Mouse (Mus musculus) heart, embryonic 14.5 days (tissue): Measurements from ENCODE around the gene Abcc12. TPM values are rescaled to one million over a fixed set of nuclear protein-coding genes. Genes with fewer than 3 reads are reported as not detected.
A peak's percentile ranks its signal among the peaks of the same experiment; 100 is the strongest.

Experiments
- ATAC-seq: fragments of 200-750 bp; cut with Nextera tagmentation; 2 replicates; pipeline ENCODE4 v1.8.0; 2017; ENCODE audit warnings: low read depth, moderate TSS enrichment; ENCODE audit not compliant: insufficient number of reproducible peaks, insufficient read depth, low FRiP score
- H3K27ac ChIP-seq, 2 experiments: fragments of 200-500 bp in 1 of 2; fragments of 300-500 bp in 1 of 2; sonication (generic) in 1 of 2; replicated peaks in 1 of 2; 2 replicates each; pipeline ENCODE4 v1.5.1; 2012 to 2014; ENCODE audit warnings: low read depth in 2 of 2, low read length in 2 of 2, control low read depth in 1 of 2, mild to moderate bottlenecking in 1 of 2, mixed read lengths in 1 of 2; ENCODE audit not compliant: control insufficient read depth in 1 of 2, insufficient read depth in 1 of 2
- H3K27me3 ChIP-seq: fragments of 300-500 bp; sonication (generic); 2 replicates; pipeline ENCODE4 v1.6.1; 2014; ENCODE audit warnings: mild to moderate bottlenecking, low read length, control low read depth; ENCODE audit not compliant: control insufficient read depth, insufficient read depth
- H3K36me3 ChIP-seq: fragments of 300-500 bp; sonication (generic); 2 replicates; pipeline ENCODE4 v1.6.1; 2014; ENCODE audit warnings: mild to moderate bottlenecking, control low read depth, low read length, mixed read lengths; ENCODE audit not compliant: control insufficient read depth, insufficient read depth
- H3K4me1 ChIP-seq, 2 experiments: fragments of 200-500 bp in 1 of 2; fragments of 300-500 bp in 1 of 2; sonication (generic) in 1 of 2; 2 replicates each; pipeline ENCODE4 v1.6.1; 2012 to 2014; ENCODE audit warnings: low read length in 2 of 2, control low read depth in 1 of 2, mixed read lengths in 1 of 2; ENCODE audit not compliant: control insufficient read depth in 2 of 2, insufficient read depth in 2 of 2
- H3K4me2 ChIP-seq: fragments of 300-500 bp; sonication (generic); 2 replicates; pipeline ENCODE4 v1.6.1; 2014; ENCODE audit warnings: mild to moderate bottlenecking, low read length
- H3K4me3 ChIP-seq, 2 experiments: fragments of 200-500 bp in 1 of 2; fragments of 300-500 bp in 1 of 2; sonication (generic) in 1 of 2; 2 replicates each; pipeline ENCODE4 v1.5.1; 2012 to 2014; ENCODE audit warnings: low read length in 2 of 2, mild to moderate bottlenecking in 2 of 2, control low read depth in 1 of 2, low read depth in 1 of 2, moderate library complexity in 1 of 2; ENCODE audit not compliant: control insufficient read depth in 1 of 2, insufficient read depth in 1 of 2
- H3K9ac ChIP-seq: fragments of 300-500 bp; sonication (generic); 2 replicates; pipeline ENCODE4 v1.6.1; 2014; ENCODE audit warnings: mild to moderate bottlenecking, low read length
- H3K9me3 ChIP-seq: fragments of 300-500 bp; sonication (generic); 2 replicates; pipeline ENCODE4 v1.6.1; 2016; ENCODE audit warnings: low read length, control low read depth; ENCODE audit not compliant: control insufficient read depth
- WGBS: fragments of 180-500 bp; shearing (Covaris S2); extraction: QIAGEN DNeasy Blood & Tissue Kit; methylation state at CpG from one replicate; pipeline ENCODE4 v1.1.7; 2014; 5-methylcytosine and 5-hydroxymethylcytosine counted together
- polyA plus RNA-seq: library from polyadenylated mRNA; unstranded; fragments of >200 nt; fragmentation: Nextera tagmentation; extraction: Ambion mirVana; gene quantifications from 2 replicates; pipeline ENCODE4 v1.2.1, GENCODE M21; 2014

Abcc12 gene
- polyA plus RNA-seq, 1 experiment from 2014 or later, result not detected

DNA sequence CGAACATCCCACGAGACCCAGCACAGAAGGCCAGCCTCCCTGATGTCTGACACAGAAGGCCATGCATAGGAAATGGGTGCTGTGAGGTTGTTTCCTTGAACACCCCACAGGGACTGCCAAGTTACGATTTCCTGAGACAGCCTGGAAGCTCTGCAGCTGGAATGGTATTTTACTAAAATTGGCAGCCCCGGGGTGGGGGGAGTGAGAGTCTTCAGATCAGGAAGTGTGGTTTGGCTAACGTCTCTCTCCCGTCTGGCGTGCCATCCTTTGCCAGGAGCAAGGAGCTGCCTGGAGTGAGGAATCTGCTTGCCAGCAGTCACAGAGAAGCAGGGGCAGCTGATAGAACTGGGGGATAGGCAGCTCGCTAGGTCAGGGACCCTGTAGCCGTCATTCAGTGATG is 2.4 kb downstream of the Abcc12 start:
- Histone ChIP-seq H3K4me1 (peaks cover 4 to 8% of the 10 kb centered on the region in 2 experiments; a peak in 3 of 4 replicates), H3K36me3 (no peaks in the 10 kb centered on the region), H3K27ac (no peak overlapping the region), H3K9ac (no peak overlapping the region), H3K27me3 (no peaks in the 10 kb centered on the region), H3K4me3 (no peak overlapping the region), H3K9me3 (no peaks in the 10 kb centered on the region), H3K4me2 (peak overlapping the region; percentile 24; the same call in 1 of the 2 replicates)
- ATAC-seq, result no peak
- 14% methylated on average over 9 of the region's 9 CpGs for WGBS

DNA sequence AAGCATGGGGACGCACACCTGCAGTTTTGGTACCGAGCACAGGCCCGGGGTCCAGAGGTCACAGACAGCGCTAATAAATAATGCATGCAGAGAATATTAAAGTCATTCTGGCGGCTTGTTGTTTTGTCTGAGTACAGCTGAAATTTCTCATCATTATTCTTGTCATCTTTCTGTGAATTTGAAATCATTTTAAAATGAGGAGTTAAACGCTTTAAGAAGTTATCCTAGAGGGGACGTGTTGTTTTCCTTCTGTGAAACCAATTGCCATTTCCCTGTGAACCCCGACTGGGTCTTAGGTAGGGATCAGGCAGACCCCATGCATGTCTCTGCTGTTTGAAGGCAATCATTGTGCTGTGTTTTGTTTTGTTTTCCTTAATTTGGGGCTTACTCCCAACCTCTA is 2.9 kb downstream of the Abcc12 start:
- H3K4me2 ChIP-seq, result no peak overlapping the region
- H3K9me3 ChIP-seq, result no peaks in the 10 kb centered on the region
- no peaks in the 10 kb centered on the region for H3K36me3 ChIP-seq
- WGBS, result 87% methylated on average over 8 of the region's 8 CpGs
- no peak for ATAC-seq
- no peak overlapping the region for H3K9ac ChIP-seq
- no peak overlapping the region for H3K27ac ChIP-seq
- H3K4me1 ChIP-seq, result peaks cover 4 to 8% of the 10 kb centered on the region in 2 experiments; a peak in 3 of 4 replicates
- no peaks in the 10 kb centered on the region for H3K27me3 ChIP-seq
- H3K4me3 ChIP-seq, result no peak overlapping the region

- no peak overlapping the region for H3K27ac ChIP-seq
- H3K36me3 ChIP-seq, result no peaks in the 10 kb centered on the region
- H3K4me1 ChIP-seq, result no peaks in the 10 kb centered on the region
- no peak overlapping the region for H3K9ac ChIP-seq
- no peak overlapping the region for H3K4me2 ChIP-seq
- no peaks in the 10 kb centered on the region for H3K9me3 ChIP-seq
- no peak for ATAC-seq
- no peak overlapping the region for H3K4me3 ChIP-seq
- H3K27me3 ChIP-seq, result no peaks in the 10 kb centered on the region
- 77% methylated on average over 9 of the region's 9 CpGs for WGBS
Measured at GRCm38 (mm10) chr8:86563674-86564073, 16.8 kb downstream of the Abcc12 start.

DNA sequence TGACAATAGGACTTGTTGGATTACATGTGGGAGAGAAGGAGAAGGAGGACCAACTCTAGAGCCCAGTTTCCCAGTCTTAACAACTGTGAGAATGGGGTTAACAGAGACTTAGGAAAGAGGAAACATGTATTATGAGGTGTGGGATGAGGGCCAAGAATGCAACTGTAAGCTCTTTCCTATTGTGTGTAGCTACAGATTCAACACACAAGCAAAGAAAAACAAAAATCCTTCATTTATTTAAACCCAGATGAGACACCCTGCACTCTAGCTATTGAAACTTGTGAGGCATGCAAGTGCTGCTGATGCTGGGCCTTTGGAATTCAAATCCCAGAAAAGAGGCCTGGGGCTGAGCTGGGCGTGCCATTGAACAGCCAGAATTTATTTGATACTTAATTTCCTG is 18.7 kb downstream of the Abcc12 start:
- Histone ChIP-seq H3K9ac (no peak overlapping the region), H3K4me1 (no peaks in the 10 kb centered on the region), H3K36me3 (no peaks in the 10 kb centered on the region), H3K4me3 (no peak overlapping the region), H3K4me2 (no peak overlapping the region), H3K27me3 (no peaks in the 10 kb centered on the region), H3K27ac (no peak overlapping the region), H3K9me3 (no peaks in the 10 kb centered on the region)
- no peak for ATAC-seq
- 69% methylated on average over 1 of the region's 1 CpGs for WGBS

DNA sequence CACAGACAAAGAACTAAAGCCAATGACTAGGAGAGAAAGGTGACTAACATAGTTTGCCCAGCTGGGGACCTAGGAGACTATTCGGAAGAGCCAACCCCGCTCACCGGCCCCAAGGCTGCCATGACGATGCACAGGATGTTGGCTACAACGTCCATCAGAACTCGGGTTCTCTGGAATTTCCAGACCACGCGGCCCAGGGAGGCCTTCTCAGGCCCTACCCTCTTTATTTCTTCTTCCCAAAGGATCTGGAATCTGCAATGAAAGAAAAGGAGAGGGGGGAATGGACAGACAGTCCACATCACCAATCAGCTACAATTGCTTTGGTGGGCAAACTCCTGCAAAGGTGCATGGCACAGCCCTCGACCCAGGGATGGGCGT is 19.8 kb downstream of the Abcc12 start:
- Histone ChIP-seq H3K27me3 (no peaks in the 10 kb centered on the region), H3K4me2 (no peak overlapping the region), H3K27ac (no peak overlapping the region), H3K9me3 (no peaks in the 10 kb centered on the region), H3K4me3 (no peak overlapping the region), H3K4me1 (no peaks in the 10 kb centered on the region), H3K9ac (no peak overlapping the region), H3K36me3 (no peaks in the 10 kb centered on the region)
- ATAC-seq, result no peak
- WGBS, result 84% methylated on average over 10 of the region's 10 CpGs

DNA sequence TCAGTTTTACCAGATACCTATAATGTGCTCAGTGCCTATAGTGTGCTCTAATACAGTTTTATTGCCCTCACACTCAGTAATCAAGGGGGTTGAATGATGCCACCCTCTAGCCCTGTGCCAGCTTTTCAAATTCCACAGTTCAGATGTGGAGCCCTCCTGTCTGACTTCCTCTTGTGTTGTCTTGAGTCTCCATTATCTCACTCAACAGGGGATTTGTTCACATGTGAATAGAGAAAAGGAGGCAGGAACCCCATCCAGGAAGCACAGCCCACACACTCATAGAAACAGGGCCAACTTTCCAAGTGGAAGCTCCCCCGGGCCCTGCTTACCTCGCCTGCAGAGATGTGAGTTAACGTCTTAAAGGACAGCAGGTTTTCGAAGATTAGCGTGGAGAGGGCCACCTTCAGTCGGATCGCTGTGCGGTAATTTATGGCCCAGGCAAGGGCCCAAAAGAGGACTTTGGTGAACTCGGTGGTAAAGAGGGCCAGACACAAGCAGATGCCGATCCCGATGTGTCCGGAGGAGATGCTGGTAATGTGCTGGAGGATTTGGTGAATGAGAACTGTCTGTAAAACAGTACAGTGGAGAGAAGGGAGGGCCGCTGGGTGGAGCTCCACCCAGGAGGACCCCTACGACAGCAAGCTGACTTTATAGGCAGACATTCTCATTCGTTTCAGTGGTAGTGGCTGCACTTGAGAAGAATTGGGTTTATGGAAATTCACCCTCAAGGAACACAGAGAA is 20.4 kb downstream of the Abcc12 start:
- H3K4me1 ChIP-seq, result no peaks in the 10 kb centered on the region
- H3K9ac ChIP-seq, result no peak overlapping the region
- no peak overlapping the region for H3K4me3 ChIP-seq
- no peaks in the 10 kb centered on the region for H3K9me3 ChIP-seq
- H3K36me3 ChIP-seq, result no peaks in the 10 kb centered on the region
- no peak for ATAC-seq
- 77% methylated on average over 15 of the region's 15 CpGs for WGBS
- H3K27ac ChIP-seq, result no peak overlapping the region
- no peaks in the 10 kb centered on the region for H3K27me3 ChIP-seq
- H3K4me2 ChIP-seq, result no peak overlapping the region

- WGBS, result 78% methylated on average over 15 of the region's 15 CpGs
- Histone ChIP-seq H3K9me3 (no peaks in the 10 kb centered on the region), H3K36me3 (no peaks in the 10 kb centered on the region), H3K27ac (no peak overlapping the region), H3K4me3 (no peak overlapping the region), H3K27me3 (no peaks in the 10 kb centered on the region), H3K4me1 (no peaks in the 10 kb centered on the region), H3K9ac (no peak overlapping the region), H3K4me2 (no peak overlapping the region)
- ATAC-seq, result no peak
Measured at GRCm38 (mm10) chr8:86557186-86558045, 23.1 kb downstream of the Abcc12 start.
